Mouse (Mus musculus) adrenal gland, adult 8-10 months (tissue): ENCODE data around the gene Tmem130. TPM values are rescaled to one million over a fixed set of nuclear protein-coding genes. Genes with fewer than 3 reads are reported as not detected.

Source experiments
- DNase-seq: peaks from one replicate; pipeline ENCODE4 v3.0.0; 2022
- total RNA-seq, 4 experiments: library from RNA; stranded (reverse); gene quantifications; 2 replicates each; pipeline ENCODE4 v1.2.4; 2022

The Tmem130 gene
- total RNA-seq, 4 experiments from 2014 or later = 41.5 to 59.8 (median 46.7) TPM

DNA sequence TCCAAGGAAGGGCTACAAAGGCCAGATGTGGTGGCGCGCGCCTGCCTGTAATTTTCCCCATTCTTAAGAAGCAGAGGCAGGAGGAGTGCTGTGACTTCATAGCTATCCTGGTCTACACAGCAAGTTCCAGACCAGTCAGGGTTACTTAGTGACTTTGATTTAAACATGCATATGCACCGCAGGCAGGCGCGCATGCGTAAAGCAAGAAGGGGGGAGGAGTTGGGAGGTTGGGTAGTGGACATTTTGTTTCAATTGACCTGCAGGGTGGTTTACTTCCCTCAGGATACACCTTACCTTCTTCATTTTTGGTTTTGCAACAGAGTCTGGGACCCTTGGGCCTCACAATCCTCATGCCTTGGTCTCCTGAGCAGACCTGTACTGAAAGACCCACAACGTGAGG lies 32.4 kb downstream of the Tmem130 start:
- no peak for DNase-seq

DNA sequence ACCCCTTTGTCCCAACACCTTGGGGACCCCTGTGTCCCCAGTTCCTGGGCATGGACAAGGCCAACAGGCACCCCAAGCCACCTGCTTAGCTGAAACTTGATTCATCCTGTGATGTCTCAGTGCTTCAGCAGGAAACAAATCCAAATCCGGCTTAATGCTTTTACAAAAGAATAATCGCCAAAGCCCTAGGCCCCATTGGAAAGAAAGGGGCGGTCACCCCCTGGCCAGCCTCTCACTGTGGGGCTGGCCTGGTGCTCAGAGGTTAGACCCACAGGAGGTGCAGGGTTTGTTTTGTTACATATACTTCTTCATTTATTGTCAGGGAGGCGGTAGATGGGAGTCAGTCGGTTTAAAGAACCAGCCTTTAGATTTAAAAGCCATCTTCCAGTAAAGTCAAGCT lies 33.4 kb downstream of the Tmem130 start:
- DNase-seq = no peak

DNA sequence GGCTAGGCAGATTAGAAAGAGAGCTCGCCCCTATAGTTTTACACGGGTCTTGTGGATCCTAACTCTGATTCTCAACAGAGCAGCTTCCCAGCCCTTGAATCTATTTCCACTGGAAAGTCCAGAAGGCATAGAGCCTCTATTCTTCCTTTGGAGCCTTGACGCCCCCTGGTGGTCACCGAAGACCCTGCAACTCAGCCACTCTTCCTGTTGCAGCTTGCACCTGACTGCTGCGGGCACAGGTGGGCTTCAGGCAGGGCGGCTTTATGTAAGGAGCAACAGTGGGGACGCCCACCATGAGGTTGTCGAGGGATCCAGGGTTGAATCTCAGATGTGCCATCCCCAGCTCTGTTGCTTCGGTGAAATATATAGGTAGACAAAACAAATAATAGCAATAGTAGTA lies 34.5 kb downstream of the Tmem130 start:
- DNase-seq = peak; percentile 20

DNA sequence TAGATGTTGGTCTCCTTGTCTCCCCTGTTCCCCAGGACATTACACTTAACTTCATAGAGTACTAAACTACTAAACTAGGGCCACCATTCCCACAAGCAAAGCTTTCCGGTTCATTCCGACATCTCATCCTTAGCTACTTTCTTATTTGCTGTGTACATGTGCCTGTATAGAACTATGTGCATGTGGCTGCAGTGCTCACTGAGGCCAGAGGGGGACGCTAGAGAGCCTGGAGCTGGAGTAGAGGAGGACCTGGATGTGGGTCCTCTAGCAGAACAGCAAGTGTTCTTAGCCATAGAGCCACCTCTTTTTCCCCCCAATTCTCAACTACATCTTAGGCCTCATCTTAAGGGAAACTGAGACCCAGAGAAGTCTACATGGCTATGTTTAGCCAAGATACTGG lies 36.1 kb downstream of the Tmem130 start:
- DNase-seq = no peak

DNA sequence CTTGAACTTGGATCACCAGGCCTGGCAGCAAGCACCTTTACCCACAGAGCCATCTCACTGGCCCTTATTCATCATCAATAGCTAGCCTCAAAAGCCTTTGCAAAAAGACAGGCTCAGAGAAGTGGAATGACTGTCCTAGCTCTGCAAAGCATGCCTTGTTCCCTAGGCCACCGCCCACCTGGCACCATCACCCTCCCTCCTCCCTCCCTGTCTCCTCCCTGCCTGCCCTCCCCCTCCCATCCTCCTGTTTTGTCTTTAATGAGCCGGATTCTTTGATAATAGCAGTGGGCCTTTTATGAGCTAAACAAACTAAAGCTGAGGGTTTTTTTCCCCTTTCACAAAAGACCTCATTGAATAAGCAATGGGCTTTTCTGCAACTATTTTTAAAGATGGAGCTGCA lies 36.7 kb downstream of the Tmem130 start:
- DNase-seq = no peak

DNA sequence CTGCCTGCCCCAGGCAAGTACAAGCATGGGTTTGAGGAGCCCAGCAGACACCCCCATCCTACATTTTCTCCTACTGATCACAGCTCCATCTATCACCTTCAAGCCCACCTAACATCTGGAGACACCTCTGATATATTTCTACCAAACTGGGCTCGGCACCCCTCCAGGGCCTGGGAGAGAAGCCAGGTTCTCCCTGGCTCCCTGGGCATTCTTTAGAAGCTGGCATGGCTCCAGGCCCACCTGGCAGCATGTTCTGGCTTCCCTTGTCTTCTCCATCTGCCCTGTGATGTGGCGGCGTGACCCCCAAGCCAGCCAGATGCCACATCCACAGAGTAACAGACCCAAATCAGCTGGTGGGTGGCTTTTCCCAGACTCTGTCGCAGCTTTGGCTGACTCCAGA lies 41.3 kb downstream of the Tmem130 start:
- no peak for DNase-seq

DNA sequence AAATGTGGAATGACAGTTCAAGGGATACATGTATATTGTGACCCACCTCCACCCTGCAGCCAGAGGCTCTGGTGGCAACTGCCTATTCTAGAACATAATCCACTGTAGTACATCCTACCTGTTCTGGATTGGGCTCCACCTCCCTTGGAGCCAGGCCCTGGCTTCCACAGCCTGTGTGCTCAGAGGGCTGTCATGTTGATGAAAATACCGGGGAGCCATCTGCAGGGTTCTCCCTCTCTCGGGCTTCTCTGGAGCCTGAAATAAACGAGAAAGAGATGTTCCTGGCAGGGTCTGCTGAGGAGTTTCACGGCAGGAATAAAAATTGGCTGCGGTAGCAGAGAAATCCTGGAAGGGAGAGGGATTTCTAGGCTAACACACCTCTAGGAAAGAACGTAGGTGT lies 41.8 kb downstream of the Tmem130 start:
- DNase-seq = no peak

DNA sequence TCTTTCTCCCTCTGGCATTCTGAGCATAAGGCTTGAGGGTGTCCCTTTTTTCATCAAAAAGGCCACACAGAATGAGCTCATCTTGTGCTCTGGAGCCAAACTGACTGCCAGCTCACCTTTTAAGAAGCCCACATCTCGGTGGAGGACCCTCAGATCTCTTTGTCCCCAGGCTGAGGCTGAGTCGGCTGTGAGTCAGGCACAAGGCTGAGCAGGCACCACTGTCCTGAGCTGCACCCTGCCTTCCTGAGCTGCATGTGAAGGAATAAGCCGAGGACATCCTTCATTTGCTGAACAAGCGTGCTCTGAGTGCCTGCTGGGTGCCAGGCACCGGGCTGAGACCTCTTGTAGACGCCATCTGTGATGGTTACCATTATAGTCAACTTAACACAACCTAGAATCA lies 44.4 kb downstream of the Tmem130 start:
- DNase-seq = no peak

DNA sequence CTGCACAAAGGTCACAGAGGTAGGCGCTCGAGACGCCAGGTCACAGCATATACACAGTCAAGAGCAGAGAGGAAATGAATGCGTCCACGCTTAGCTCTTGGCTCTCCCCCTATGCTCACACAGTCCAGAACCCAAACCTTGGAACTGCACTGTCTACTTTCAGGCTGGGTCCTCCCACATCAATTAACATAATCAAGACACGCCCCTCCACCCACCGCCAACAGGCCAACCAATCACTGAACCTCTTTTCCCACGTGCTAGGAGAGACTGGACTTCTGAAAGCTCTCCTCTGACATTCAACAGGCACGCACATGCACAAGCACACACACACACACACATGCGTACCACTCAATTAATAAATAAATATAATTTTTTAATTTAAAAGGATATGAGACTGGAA lies 48.2 kb downstream of the Tmem130 start:
- no peak for DNase-seq

DNA sequence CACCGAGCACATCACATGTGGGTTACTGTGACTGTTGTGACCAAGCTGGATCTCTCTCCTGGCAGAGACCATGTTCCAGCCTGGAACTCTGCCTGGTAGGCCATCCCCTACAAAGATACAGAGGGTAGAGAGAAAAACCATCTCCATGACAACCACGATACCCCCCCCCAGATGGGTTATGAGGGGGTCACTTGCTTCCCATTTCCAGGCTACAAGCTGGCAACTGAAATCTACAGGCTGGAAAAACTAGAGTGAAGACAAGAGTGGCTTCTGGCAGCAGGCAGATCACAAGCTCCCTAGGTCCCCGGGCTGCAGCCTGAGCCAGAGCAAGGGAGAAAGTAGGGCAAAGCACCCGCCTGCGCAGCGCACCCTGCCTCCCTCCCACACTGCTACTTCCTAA lies 54.0 kb downstream of the Tmem130 start:
- DNase-seq = no peak

DNA sequence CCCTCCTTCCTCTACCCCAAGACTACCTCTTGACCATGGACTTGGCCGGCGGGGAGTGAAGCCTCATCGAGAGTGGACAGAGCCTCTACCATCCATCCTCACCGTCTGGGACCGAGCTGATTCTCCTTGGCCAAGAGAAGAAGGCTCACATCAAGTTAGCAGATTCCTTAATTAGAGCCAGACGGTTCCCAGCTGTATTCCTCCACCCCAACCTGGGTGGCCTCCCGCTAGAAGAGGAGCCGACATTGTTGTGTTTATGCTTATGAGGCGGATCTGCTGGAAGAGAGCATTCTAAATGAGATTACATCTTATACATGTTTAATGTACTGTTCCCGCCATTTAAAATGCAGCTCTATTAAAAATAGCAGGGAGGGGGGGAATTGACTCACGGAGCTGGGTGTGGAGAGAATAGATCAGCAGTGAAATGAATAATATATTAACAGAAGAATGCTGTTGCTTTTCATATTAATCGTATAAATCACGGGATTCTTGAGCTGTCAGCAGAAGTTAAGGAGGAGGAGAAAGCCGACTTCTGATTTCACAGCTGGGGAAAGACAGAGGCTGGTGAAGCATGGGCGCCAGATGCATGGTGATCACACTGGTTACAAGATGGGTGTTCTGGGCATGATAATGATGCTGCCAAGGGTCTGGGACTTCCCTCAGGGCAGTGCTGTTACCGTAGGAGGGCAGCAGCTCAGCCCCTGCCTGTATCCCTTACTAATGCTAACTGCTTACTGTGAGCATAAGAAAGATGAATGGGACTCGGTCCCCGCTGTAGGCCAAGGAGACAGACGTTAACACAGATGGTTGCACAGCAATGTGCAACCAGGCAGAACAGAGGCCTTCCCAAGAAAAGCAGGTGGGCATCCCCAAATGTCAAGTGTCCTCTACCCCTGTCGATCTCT lies 57.9 kb downstream of the Tmem130 start:
- no peak for DNase-seq

DNA sequence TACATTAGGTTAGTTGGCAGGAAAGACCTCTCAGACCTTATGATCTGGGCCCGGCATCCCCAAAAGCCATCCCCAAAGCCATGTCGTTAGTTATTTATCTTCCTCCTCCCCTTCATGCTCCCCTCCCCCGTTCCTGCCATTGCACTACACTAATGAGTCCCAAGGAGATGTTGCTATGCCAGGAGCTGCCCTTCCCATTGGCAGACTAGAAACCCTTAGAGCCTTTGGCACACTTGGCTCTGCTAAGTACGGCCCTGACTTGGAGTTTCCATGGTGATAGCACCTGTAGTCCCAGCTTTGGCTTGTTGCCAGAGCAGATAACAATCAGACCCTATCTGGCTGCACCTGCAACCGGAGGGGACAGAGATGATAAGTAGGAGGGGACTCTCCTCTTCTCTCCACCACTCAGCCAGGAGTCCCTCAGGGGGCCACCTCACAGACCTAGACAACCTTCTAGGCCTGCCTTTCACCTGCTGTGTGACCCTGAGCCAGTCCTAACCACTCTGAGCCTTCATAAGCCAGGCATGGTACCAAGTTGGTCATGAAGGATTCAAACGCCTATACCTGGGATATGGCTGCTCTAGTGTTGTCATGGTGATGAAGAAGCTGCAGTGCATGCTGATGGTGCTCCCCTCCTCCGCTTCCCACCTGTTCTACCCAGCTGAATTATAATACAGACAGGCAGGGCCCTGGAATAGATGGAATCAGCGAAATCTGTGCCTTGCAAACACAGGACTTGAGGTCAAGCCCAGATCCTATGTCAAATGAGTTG lies 66.1 kb downstream of the Tmem130 start:
- no peak for DNase-seq

DNA sequence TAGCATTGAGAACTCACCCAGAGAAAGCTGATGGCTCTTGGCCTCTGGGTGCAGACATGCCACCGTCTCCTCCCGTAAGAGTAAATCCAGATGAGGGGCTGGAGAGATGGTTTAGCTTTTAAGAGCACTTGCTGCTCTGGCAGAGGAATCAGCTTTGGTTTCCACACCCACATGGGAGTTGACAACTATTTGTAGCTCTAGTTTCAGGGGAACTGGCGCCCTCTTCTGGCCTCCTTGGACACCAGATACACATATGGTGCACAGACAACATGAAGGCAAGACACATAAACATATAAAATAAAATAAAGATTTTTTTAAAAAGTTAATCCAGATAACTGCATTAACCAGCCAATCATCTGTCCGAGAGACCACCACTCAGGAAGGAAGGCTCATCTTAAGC lies 67.5 kb downstream of the Tmem130 start:
- DNase-seq = no peak

DNA sequence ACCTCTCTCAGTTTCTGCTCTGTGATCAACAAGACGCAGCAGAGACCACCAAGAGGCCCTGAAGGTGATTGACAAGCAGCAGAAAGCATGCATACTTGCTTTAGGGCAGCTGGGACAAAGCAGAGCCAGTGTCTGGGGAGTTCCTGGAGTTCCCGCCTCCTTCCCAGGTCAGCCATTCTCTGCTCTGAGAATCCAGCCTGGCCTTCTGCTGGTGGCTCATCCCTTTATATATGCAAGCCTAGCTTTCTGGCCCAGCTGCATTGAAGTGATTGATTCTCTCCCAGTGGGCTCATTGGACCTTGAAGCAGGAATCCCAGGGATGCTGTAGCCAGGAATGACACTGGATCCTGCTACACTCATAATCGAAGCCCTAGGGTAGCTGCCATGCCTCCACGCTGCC lies 70.2 kb downstream of the Tmem130 start:
- no peak for DNase-seq

DNA sequence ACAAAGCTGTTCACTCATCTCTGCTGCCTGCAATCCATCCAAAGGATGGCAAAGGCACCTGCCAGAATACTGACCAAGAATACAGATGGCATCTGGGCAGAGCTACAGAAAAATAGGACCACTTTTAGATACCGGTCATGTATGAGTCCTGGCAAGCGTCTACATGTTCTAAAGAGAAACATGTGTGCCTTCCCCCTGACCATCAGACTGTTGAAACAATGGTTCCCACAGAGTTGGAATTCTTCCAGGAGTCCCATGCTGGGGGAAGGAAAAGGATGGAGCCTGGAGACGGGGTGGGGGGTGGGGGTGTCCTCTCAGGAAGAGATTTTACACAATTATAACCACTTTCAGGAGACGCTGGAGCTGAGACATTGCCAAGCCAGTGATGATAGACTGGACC lies 73.2 kb downstream of the Tmem130 start:
- DNase-seq = no peak

Other genes with a start within 250 kb of the Tmem130 start
- gene Nptx2, start 215.9 kb downstream of the Tmem130 start, total RNA-seq = under 1 TPM; 0.23 to 0.45 (median 0.38) TPM
- gene Trrap, start 5.9 kb upstream of the Tmem130 start, total RNA-seq = 100 to 1,000 TPM in 3 of 4 experiments, 10 to 100 TPM in 1; 97.3 to 186 (median 128) TPM
- 10 to 100 TPM; 20.3 to 25.8 (median 22.7) TPM for gene Smurf1, start 204.0 kb upstream of the Tmem130 start, total RNA-seq